ENCODE assay signal across 13 mouse cellular contexts in the genomic region with DNA sequence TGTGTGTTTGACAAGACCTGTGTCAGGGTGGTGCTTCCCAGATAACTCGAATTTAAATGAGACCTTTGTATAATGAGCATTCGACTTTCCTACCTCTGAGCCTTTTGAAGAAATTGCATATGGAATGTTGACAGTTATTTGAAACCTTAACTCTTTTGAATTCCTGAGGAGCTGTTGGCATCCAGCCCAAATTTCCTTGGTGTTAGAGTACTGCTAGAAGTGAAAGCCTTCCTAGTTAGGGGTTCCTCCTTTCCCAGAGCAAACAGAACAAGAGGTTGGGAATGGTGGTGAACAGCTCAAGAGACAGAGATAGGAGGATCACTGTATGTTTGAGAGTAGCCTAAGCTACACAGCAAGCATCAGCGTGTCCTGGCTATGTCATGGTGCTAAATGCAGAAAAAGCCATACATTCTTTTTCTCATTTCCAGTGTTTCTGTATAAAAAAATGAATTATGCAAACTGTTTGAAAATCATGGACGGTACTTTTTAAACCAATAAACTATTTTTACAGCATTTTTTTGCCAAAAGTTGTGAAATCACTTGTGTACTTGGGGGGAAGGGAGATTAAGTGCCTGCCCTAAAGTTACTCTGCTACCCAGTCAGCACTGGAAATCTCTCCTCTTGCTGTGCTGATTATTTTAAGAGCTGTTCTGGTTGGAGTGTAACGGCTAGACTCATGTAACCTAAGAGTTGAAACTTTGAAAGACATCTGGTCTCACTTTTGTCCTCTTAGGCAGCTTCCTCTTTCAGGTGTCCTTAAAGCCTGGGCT. TPM values are rescaled to one million over a fixed set of nuclear protein-coding genes. Genes with fewer than 3 reads are reported as not detected.
A peak's percentile ranks its signal among the peaks of the same experiment; 100 is the strongest.
DNase-seq lines count a peak whose midpoint lies in the region; ATAC-seq and TF ChIP-seq lines count a peak whose summit lies in the region.
"Had no signal": no experiment of that assay in that cellular context is flagged by ENCODE, and none has a peak within 500 bp of the region (broad histone marks: within the 10 kb centered on the region; RNA-seq: fewer than 3 reads in every experiment).

No protein-coding gene starts in this region.

- H3K36me3 ChIP-seq in kidney, embryonic 16.5 days (ENCODE audit: insufficient read depth, low read length), result peaks cover 26% of the 10 kb centered on the region; the same call in 1 of the 2 replicates
- peaks cover 33% of the 10 kb centered on the region for H3K36me3 ChIP-seq in embryonic facial prominence, embryonic 14.5 days (ENCODE audit: control insufficient read depth, insufficient read depth, low read length)
- peaks cover 32% of the 10 kb centered on the region for H3K36me3 ChIP-seq in lung, embryonic 14.5 days (ENCODE audit: insufficient read depth)

- no peak overlapping the region for H3K4me3 ChIP-seq in kidney, embryonic 16.5 days (ENCODE audit: low read length)
- no peak overlapping the region for H3K4me3 ChIP-seq in embryonic facial prominence, embryonic 14.5 days (ENCODE audit: low read depth, low read length)
- no peak overlapping the region for H3K4me3 ChIP-seq in lung, embryonic 14.5 days (ENCODE audit: low read depth, low read length)
- H3K4me3 ChIP-seq: forebrain, embryonic 15.5 days; midbrain, embryonic 15.5 days had no signal

- peak; percentile 31 for DNase-seq in cerebellum, adult 9-10 months
- DNase-seq in kidney, adult 9 months, result peak; percentile 58
- DNase-seq in embryonic facial prominence, embryonic 14.5 days (ENCODE audit: low spot score), result peak; percentile 77
- DNase-seq in lung, embryonic 14.5 days, result peak; percentile 88
- no peak for DNase-seq in embryo, embryonic 11 days
- DNase-seq: adrenal gland, adult 2 months; thymus, adult 18-20 months had no signal

- H3K9me3 ChIP-seq in kidney, embryonic 16.5 days (ENCODE audit: low read length), result no peaks in the 10 kb centered on the region
- H3K9me3 ChIP-seq in embryonic facial prominence, embryonic 14.5 days (ENCODE audit: control insufficient read depth, low read length), result no peaks in the 10 kb centered on the region
- no peaks in the 10 kb centered on the region for H3K9me3 ChIP-seq in lung, embryonic 14.5 days (ENCODE audit: low read depth, low read length)
- H3K9me3 ChIP-seq: forebrain, embryonic 15.5 days; midbrain, embryonic 15.5 days had no signal

- no peak overlapping the region for H3K9ac ChIP-seq in kidney, embryonic 16.5 days (replicated peaks; ENCODE audit: low read length)
- H3K9ac ChIP-seq in embryonic facial prominence, embryonic 14.5 days (ENCODE audit: low read depth, low read length), result no peak overlapping the region
- no peak overlapping the region for H3K9ac ChIP-seq in lung, embryonic 14.5 days
- H3K9ac ChIP-seq: forebrain, embryonic 15.5 days; midbrain, embryonic 15.5 days had no signal

- ATAC-seq in cerebellum, adult (ENCODE audit: insufficient number of reproducible peaks, low FRiP score, low TSS enrichment), result no peak
- no peak for ATAC-seq in kidney, embryonic 16.5 days (ENCODE audit: low FRiP score, low TSS enrichment)
- no peak for ATAC-seq in embryonic facial prominence, embryonic 14.5 days (ENCODE audit: low read depth)
- no peak for ATAC-seq in lung, embryonic 14.5 days (ENCODE audit: insufficient read depth)
- ATAC-seq in monocyte, adult 5-6 weeks (replicated peaks; ENCODE audit: insufficient number of reproducible peaks, low FRiP score, low TSS enrichment, poor library complexity, severe bottlenecking), result no peak
- ATAC-seq: forebrain, embryonic 15.5 days; intestine, postnatal 0 days; midbrain, embryonic 15.5 days had no signal

- H3K27me3 ChIP-seq in kidney, embryonic 16.5 days (ENCODE audit: insufficient read depth, low read length), result no peaks in the 10 kb centered on the region
- no peaks in the 10 kb centered on the region for H3K27me3 ChIP-seq in embryonic facial prominence, embryonic 14.5 days (replicated peaks; ENCODE audit: control insufficient read depth, insufficient read depth, low read length)
- no peaks in the 10 kb centered on the region for H3K27me3 ChIP-seq in lung, embryonic 14.5 days (ENCODE audit: insufficient read depth, low read length)
- H3K27me3 ChIP-seq: forebrain, embryonic 15.5 days; midbrain, embryonic 15.5 days had no signal

- H3K4me1 ChIP-seq in kidney, embryonic 16.5 days (ENCODE audit: insufficient read depth, low read length), result peaks cover 24% of the 10 kb centered on the region
- H3K4me1 ChIP-seq in embryonic facial prominence, embryonic 14.5 days (ENCODE audit: control insufficient read depth, insufficient read depth, low read length), result peaks cover 26% of the 10 kb centered on the region
- H3K4me1 ChIP-seq in lung, embryonic 14.5 days (ENCODE audit: insufficient read depth), result peaks cover 9% of the 10 kb centered on the region; the same call in 1 of the 2 replicates

- H3K4me2 ChIP-seq in kidney, embryonic 16.5 days (replicated peaks; ENCODE audit: low read depth, low read length), result no peak overlapping the region
- no peak overlapping the region for H3K4me2 ChIP-seq in embryonic facial prominence, embryonic 14.5 days (ENCODE audit: low read depth, low read length)
- H3K4me2 ChIP-seq in lung, embryonic 14.5 days, result peak overlapping the region; percentile 33
- H3K4me2 ChIP-seq: forebrain, embryonic 15.5 days; midbrain, embryonic 15.5 days had no signal

- no peak for TF ChIP-seq CTCF in lung, embryonic 14.5 days (IDR thresholded peaks at IDR 0.05; ENCODE audit: low read depth)

- H3K27ac ChIP-seq in kidney, embryonic 16.5 days (ENCODE audit: low read length), result no peak overlapping the region
- no peak overlapping the region for H3K27ac ChIP-seq in embryonic facial prominence, embryonic 14.5 days (replicated peaks; ENCODE audit: low read depth, low read length)
- H3K27ac ChIP-seq in lung, embryonic 14.5 days (ENCODE audit: low read depth), result peak overlapping the region; percentile 48; the same call in 1 of the 2 replicates
- H3K27ac ChIP-seq: forebrain, embryonic 15.5 days; midbrain, embryonic 15.5 days had no signal

- WGBS in kidney, embryonic 16.5 days, result 71% methylated on average over 5 of the region's 5 CpGs
- WGBS in embryonic facial prominence, embryonic 14.5 days, result 42% methylated on average over 5 of the region's 5 CpGs
- WGBS in lung, embryonic 14.5 days, result 42% methylated on average over 5 of the region's 5 CpGs

RNA-seq across cellular contexts. Expression of a gene that starts 2.4 kb away (rescaled TPM):
- 40.8 and 43.9 TPM in 2 replicates for polyA plus RNA-seq in kidney, embryonic 16.5 days (2015; fragmentation: Nextera tagmentation; extraction: Ambion mirVana)
- 16.3 and 17.6 TPM in 2 replicates for polyA plus RNA-seq in embryonic facial prominence, embryonic 14.5 days (2014; fragmentation: Nextera tagmentation; extraction: Ambion mirVana)
- polyA plus RNA-seq in lung, embryonic 14.5 days (2014; fragmentation: Nextera tagmentation; extraction: Ambion mirVana), result 10.3 and 10.4 TPM in 2 replicates
- total RNA-seq in monocyte, adult 5-6 weeks (2017), result 1.4 to 2.3 TPM in 2 of 3 replicates, not detected in the other

RNA-seq across cellular contexts. Expression of a gene that starts 5.7 kb away (rescaled TPM):
- 28.3 and 31.0 TPM in 2 replicates for polyA plus RNA-seq in kidney, embryonic 16.5 days (2015; fragmentation: Nextera tagmentation; extraction: Ambion mirVana)
- 19.6 and 25.0 TPM in 2 replicates for polyA plus RNA-seq in embryonic facial prominence, embryonic 14.5 days (2014; fragmentation: Nextera tagmentation; extraction: Ambion mirVana)
- 25.5 and 29.7 TPM in 2 replicates for polyA plus RNA-seq in lung, embryonic 14.5 days (2014; fragmentation: Nextera tagmentation; extraction: Ambion mirVana)
- 14.0 to 33.3 TPM (median 20.1 TPM) in 3 replicates for total RNA-seq in monocyte, adult 5-6 weeks (2017)

RNA-seq across cellular contexts. Expression of a gene that starts 7.8 kb away (rescaled TPM):
- polyA plus RNA-seq in kidney, embryonic 16.5 days (2015; fragmentation: Nextera tagmentation; extraction: Ambion mirVana), result 43.5 and 47.5 TPM in 2 replicates
- 46.6 and 50.7 TPM in 2 replicates for polyA plus RNA-seq in embryonic facial prominence, embryonic 14.5 days (2014; fragmentation: Nextera tagmentation; extraction: Ambion mirVana)
- polyA plus RNA-seq in lung, embryonic 14.5 days (2014; fragmentation: Nextera tagmentation; extraction: Ambion mirVana), result 69.0 and 73.7 TPM in 2 replicates
- 22.6 to 41.7 TPM (median 35.3 TPM) in 3 replicates for total RNA-seq in monocyte, adult 5-6 weeks (2017)

RNA-seq across cellular contexts. Expression of a gene that starts 13.9 kb away (rescaled TPM):
- 153 and 164 TPM in 2 replicates for polyA plus RNA-seq in kidney, embryonic 16.5 days (2015; fragmentation: Nextera tagmentation; extraction: Ambion mirVana)
- polyA plus RNA-seq in embryonic facial prominence, embryonic 14.5 days (2014; fragmentation: Nextera tagmentation; extraction: Ambion mirVana), result 79.9 and 81.1 TPM in 2 replicates
- polyA plus RNA-seq in lung, embryonic 14.5 days (2014; fragmentation: Nextera tagmentation; extraction: Ambion mirVana), result 105 and 116 TPM in 2 replicates
- 51.8 to 77.7 TPM (median 56.1 TPM) in 3 replicates for total RNA-seq in monocyte, adult 5-6 weeks (2017)

RNA-seq across cellular contexts. Expression of a gene that starts 27.4 kb away (rescaled TPM):
- polyA plus RNA-seq in kidney, embryonic 16.5 days (2015; fragmentation: Nextera tagmentation; extraction: Ambion mirVana), result 35.7 and 42.5 TPM in 2 replicates
- 20.3 and 22.3 TPM in 2 replicates for polyA plus RNA-seq in embryonic facial prominence, embryonic 14.5 days (2014; fragmentation: Nextera tagmentation; extraction: Ambion mirVana)
- 31.0 and 31.2 TPM in 2 replicates for polyA plus RNA-seq in lung, embryonic 14.5 days (2014; fragmentation: Nextera tagmentation; extraction: Ambion mirVana)
- 6.6 to 20.9 TPM (median 13.2 TPM) in 3 replicates for total RNA-seq in monocyte, adult 5-6 weeks (2017)
